Mouse (Mus musculus) neutrophil, adult 5-6 weeks (primary cell): ENCODE measurements around the gene Fam43b. TPM values are rescaled to one million over a fixed set of nuclear protein-coding genes. Genes with fewer than 3 reads are reported as not detected.
"Not testable (repeated sequence)": the region's sequence is repeated elsewhere in the genome, so short reads cannot be mapped to it uniquely, and the experiment has no call there.

ENCODE experiments used
- ATAC-seq: fragments of 151-379, 151-347 bp; 2 replicates; pipeline ENCODE4 v1.8.0; 2017; ENCODE audit warnings: mild to moderate bottlenecking, moderate TSS enrichment; ENCODE audit not compliant: insufficient number of reproducible peaks, poor library complexity, low FRiP score, severe bottlenecking; ENCODE audit errors: extremely low read depth
- total RNA-seq: library from RNA; stranded (forward); fragments of 200-1000 nt; gene quantifications from 2 replicates; pipeline ENCODE4 v1.2.3, GENCODE M21; 2017

Fam43b gene
- total RNA-seq: not detected in 2 replicates

DNA sequence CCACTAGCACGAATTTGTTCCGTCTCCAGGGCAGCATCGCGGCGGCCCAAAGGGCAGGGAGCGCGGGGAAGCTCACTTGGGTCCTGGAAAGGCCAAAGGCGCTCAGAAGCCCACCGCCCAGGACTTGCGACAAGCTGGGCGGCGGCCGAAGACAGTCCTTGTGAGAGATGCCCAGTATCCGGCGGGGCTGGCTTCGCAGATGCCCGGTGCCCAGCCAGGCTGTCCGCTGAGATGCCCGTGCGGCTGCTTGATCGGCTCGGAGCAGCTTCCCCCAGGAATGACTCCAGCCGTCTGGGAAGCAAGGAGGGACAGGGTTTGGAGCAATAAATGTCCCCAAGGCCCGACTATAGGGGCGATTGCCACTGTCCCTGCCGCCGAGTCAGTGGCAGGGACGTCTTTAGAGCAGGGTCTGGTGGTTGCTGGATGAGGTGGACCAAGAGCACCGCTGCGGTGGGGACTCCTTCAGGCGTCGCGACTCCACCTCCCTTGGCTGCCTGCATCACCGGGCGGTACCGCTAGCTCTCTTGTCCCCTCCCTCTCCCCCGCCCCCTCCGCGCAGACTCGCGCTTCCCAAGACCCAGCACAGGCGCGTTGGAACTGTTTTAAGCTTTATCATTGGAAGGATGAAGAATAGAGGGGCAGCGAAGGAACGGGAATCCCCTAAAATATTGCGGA lies at the start of gene Fam43b:
Gene Fam43b, minus strand, starts transcription at position 558 of the 675 bp plus-strand sequence.
- no peak for ATAC-seq

DNA sequence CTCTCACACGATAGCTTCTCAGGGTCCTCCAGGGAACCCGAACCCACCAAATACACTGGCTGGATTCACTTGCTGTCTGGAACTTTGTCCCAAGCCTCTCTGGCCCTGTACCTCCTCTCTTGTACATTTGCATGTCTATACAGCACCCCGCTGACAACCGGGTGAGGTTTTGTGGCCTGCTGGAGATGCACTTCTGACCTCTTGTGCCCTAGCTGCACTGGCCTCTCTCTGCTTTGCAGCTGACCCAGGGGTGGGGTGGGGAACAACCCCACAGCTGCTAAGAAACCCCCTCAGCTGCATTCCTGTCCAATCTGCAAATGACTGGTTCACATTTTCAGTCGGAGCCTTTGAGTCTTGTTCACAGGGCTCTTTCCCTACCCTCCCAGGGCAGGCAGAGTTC lies 48.6 kb upstream of the Fam43b start:
- no peak for ATAC-seq

- no peak for ATAC-seq
Measured at GRCm38 (mm10) chr4:138440062-138440461, 43.7 kb upstream of the Fam43b start.

DNA sequence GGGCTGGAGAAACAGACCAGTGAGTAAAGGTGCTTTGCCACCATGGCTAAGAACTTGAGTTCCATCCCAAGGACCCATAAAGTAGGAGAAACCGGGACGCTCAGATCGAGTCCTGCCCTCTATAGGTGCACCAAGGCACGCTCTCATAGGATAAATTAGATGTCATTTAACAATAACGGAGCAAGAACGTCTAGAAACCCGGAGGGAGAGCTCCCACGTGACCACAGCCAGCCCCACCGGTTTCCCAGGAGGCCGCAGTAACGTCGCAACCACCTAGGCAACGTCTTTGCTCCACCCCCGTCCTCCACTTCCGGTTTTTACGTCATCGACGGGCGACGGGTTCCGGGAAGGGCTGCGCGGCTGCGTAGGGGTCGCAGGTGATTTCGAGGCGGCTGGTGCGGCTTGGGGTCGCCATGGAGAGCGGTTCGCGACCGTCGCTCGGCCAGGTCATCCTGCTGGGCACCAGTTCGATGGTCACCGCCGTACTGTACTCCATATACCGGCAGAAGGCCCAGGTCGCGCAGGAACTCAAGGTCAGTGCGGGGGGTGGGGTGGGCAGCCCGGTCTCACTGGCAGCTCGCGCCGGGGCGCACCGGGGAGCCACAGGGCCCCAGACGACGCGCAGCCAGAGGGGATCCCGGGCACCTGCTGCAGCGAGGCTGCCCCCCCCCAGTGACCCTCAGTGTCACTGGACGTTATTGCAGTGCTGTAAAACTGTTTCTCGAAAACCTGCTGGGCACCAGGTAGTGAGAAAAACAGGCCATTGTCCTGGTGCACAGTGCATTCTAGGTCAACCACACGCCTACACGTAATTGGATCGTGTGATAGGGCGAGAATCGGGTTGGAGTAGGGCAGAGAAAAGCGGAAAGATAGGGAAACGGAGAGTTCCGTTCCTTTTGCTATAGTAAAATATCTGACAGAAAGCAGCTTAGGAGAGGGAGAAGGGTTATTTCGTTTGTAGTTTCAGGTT lies 38.3 kb upstream of the Fam43b start, which contains the start of gene Mul1:
Gene Mul1, plus strand, starts transcription at position 325 of the 970 bp plus-strand sequence.
- ATAC-seq: peak; percentile 90

DNA sequence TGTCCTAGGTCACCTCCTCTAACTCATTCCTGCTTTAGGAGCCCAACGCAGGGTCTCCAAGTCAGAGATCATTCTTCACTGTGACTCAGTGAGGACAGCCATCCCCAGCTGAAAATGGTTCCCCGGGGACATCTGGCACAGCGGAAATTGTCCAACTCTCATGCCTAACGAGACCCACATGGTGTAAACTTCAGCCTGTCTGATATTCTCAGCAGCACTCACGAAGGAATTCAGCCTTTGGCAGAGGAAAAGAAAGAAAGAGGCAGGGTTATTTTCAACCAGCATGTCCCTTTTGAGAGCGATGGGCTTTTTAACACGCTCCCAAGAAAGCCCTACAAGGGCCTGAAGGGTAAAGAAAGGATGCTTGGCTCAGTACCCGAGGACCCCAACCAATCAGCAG lies 35.0 kb upstream of the Fam43b start:
- no peak for ATAC-seq

DNA sequence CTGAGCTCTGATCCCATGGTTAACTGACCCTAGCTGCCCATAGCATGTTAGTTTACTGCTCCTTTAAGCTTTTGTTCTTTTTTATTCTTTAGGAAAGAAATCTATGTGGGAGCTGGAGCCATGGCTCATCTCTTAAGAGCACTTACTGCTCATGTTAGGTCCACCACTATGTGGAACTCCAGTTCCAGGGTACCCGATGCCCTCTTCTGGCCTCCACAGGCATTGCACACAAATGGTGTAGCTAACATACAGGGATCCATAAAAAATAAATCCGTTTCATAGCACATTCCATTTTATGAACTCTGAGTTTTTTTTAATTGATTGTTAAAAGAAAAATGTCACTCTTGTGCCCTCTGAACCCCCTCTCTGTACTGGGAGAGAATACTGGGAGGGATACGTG lies 33.5 kb upstream of the Fam43b start:
- no peak for ATAC-seq

DNA sequence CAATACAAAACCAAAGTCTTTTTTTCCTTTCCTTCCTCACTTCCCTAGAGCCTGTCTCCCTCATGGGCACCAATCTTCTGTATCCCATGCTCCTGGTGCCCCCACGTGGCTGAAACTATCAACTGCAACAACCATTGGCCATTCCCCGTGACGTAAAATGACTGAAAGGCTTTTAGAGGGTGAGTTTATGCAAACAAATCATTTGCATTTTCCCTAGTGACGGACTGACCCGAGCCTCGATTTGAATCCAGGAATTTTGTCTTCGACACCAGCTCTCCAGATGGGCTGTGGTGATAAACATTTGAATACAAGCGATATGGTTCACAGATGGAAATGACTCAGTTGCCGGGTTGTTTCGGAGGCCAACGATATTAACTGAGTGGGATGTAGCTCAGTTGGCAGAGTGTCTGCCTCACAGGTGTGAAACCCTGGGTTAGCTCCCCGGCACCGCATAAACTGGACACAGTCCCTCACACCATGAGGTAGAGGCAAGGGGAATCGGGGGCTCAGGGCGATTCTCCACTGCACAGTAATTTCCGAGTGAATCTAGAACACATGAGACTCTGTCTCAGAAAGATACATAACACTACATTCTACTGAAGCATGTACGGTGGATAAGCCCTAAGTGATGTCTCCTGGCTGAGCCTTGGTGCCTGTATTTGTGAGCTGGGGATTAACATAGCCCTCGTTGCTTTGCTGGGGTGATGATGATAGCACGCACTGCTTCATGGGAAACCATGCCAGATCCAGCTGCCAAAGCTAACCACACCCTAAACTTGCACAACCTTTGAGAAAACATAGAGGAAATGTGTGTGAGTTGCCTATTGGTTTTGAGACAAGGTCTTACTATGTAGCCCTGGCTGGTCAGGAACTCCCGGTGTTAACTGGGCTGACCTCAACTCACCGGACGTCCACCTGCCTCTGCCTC lies 30.7 kb upstream of the Fam43b start:
- ATAC-seq: peak; percentile 42; the same call in 1 of the 2 replicates

- not testable (repeated sequence) for ATAC-seq
Measured at GRCm38 (mm10) chr4:138425604-138426003, 29.3 kb upstream of the Fam43b start.

DNA sequence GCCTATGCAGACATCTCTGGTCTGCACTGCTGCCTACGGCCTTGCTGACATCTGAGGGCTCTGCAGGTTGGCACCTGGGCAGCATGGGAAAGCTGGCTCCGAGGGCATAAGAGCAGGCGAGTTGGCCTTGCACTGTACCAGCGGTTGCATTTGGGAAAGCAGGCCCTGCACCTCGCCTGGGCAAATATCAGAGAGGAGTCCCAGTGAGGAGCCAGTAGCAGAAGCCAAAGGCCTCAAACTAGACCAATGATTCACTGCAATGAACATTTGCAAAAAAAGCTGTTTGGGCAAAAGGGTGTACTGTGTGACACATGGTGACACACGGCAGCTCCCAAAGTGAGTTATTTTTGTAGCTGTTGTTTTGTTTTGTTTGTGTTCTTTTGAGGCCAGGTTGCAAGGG lies 28.7 kb upstream of the Fam43b start:
- ATAC-seq: no peak

GRCm38 (mm10) chr4:138418340-138418957 lies 22.1 kb upstream of the Fam43b start:
- ATAC-seq: no peak

DNA sequence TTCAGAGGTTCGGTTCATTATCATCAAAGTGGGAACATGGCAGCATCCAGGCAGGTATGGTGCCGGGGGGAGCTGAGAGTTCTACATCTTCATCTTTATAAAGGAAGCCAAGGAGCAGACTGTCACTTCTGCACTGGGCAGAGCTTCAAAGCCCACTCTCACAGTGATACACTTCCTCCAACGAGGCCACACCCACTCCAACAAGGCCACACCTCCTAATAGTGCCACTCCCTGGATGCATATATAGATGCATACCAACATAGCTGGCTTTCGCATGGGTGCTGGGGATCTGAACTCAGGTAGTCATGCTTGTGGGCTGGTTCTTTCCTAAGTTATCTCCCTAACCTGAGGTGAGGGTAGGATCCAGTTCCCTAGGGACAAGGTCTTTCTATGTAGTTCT lies 21.6 kb upstream of the Fam43b start:
- ATAC-seq: no peak

GRCm38 (mm10) chr4:138416414-138416813 lies 20.1 kb upstream of the Fam43b start:
- no peak for ATAC-seq

GRCm38 (mm10) chr4:138415991-138416390 lies 19.7 kb upstream of the Fam43b start:
- ATAC-seq: no peak

DNA sequence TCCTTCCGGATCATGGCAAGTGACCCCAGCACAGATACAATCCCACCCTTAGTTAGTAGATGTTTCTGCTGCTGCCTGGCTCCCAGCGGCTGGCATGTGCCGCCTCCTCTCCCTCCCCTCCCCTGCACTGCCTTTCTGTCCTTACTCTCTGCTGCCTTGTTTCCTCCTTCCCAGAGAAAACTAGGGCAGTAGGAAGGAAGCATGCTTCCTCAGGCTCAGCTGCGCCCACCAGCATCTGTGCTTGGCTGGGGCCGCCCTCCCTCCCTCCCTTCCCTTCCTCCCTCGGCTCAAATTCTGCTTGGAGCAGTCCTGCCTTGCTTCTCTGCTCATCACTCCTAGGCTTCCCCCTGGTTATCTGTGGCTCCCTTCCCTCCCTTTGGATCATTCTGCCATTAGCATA lies 18.4 kb upstream of the Fam43b start:
- no peak for ATAC-seq

DNA sequence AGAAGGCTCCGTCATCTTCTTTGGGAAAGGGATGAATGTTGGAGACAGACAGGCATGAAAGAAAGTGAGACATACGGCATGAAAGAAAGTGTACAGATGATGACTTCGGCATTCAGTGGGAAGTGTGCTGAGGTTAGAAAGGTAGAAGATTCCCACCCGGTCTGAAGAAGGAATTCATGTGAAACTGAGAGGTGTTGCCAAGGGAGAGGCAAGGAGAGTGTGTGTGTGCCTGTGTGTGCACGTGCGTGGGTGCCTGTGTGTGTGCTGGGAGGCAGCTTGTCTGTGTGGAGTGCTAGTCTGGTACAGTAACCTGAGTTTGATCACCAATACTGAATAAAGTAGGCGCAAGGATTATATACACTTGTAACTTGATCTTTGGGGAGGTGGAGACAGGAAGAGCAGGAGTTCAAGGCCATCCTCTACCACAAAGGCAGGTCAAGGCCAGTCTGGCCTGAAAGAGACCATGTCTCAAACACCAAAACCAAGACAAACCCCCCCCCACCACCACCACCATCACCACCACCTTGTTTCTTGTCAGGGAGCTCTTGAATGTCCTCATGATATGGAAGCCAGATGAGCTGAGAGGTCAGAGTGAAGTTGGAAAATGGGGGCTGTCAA lies 15.3 kb upstream of the Fam43b start:
- ATAC-seq: no peak

DNA sequence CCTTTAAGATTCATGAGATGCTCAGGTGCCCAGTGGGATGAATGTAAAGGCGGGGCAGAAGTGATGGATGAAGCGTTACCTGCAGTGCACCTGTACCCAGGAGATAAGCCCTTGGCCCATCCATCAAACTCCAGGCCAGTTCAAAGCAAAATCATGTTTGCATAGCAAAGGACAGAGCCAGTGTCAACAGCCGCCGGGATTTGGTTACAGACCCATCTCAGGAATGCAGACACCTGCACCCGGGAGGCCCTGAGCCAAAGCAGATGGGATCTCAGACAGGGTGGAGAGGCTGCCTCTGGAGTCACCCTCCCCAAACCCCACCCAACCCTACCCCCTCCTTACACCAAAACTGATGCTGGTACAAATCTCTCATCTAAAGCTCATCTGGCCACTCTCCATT lies 14.7 kb upstream of the Fam43b start:
- ATAC-seq: no peak

DNA sequence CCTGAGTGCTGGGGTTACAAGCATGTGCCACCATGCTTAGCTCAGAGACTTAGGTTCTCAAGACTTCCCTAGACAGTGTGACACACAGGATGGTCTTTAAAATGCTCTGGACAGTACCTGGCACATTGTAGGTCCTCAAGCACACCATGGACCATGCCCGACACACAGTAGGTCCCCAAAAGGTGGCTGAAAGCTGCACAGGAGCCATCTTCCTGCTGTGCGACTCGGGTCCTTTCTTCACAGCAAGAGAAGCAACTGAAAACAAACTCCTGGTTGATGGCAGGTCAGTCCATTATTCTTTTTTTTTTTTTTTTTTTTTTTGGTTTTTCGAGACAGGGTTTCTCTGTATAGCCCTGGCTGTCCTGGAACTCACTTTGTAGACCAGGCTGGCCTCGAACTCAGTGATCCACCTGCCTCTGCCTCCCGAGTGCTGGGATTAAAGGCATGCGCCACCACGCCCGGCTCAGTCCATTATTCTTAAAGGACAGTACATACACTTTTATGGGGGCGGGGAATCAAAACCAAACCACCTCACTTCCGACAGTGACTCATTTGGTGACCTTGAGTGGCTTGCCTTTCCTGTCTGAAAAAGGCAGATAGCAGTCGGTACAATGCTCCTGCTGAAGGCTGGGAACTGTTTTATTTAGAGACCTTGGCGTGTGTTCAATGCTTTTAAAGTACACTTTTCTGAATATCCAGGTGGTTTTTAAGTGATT lies 11.3 kb upstream of the Fam43b start:
- no peak for ATAC-seq

DNA sequence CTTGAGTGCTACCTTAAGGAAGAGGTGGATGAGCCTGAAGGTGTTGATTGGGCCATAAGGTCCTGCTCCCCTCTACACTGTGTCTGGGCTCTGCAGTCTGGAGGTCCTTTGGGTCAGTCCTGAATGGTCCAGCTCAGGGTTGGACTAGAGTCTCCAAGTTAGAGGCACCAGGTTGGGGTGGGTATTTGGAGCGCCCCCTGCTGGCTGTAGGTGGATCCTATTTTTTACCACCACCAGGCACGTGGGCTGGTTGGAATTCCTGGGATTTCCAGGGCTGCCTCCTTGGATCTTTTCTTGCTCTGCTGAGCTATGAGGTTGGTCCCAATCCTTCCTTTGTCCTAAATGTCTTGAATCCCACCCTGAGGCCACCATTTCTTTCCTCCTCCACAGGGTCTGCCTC lies 8.5 kb upstream of the Fam43b start:
- ATAC-seq: no peak
